Mouse (Mus musculus) hindbrain, embryonic 11.5 days (tissue): ENCODE data around the gene Ubtfl1. TPM values are rescaled to one million over a fixed set of nuclear protein-coding genes. Genes with fewer than 3 reads are reported as not detected.

Experiments used
- polyA plus RNA-seq: library from polyadenylated mRNA; unstranded; fragments of >200 nt; fragmentation: Nextera tagmentation; extraction: Ambion mirVana; gene quantifications from 2 replicates; pipeline ENCODE4 v1.2.1, GENCODE M21; 2014

Gene Ubtfl1
- polyA plus RNA-seq, 1 experiment from 2014 or later = not detected

Other genes starting within 250 kb of the Ubtfl1 start
- gene Chordc1, start 112.3 kb upstream of the Ubtfl1 start, polyA plus RNA-seq = 140 and 143 TPM in 2 replicates
- 1.4 and 2.0 TPM in 2 replicates for gene Naalad2, start 1.4 kb upstream of the Ubtfl1 start, polyA plus RNA-seq
- 0.15 TPM in 1 of 2 replicates, not detected in the other for gene Mbd3l2, start 26.2 kb downstream of the Ubtfl1 start, polyA plus RNA-seq
- 14.4 and 16.7 TPM in 2 replicates for gene Zfp558, start 73.8 kb downstream of the Ubtfl1 start, polyA plus RNA-seq
- not detected in 2 replicates for gene Mbd3l1, start 73.9 kb downstream of the Ubtfl1 start, polyA plus RNA-seq